8 mouse cellular contexts compared by ENCODE assay signal in the genomic region with DNA sequence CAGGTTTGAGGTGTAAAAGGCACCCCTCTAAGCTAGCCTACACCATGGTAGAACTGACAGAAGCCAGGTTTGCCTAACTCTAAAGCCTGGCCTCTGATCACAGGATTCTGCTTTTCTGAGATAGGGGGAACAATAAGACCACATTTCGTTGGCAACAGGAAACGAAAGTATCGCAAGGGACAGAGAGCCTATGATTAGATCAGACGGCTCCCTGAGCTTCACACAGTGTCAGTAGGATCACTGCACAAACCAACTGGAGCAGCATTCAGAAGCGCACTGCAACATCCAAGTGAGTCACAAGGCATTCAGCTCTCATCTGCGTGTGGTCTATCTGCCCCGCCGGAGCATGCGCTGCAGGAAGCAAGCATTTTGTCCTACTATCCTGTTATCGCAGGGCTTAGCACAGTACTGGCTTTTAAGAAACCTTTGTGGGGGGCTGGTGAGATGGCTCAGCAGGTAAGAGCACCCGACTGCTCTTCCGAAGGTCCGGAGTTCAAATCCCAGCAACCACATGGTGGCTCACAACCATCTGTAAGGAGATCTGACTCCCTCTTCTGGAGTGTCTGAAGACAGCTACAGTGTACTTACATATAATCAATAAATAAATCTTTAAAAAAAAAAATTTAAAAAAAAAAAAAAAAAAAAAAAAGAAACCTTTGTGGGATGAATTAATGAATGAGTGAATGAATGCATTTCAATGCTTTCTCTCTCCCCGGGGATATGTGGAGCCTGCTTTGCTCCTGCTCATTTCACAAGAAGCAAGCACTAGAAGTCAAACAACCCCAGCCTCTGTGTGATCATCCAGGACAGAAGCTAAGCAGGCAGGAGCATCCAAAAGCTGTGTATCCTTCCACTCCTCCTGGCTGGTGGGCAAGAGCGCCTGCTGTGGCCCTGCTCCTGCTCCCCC. TPM values are rescaled to one million over a fixed set of nuclear protein-coding genes. Genes with fewer than 3 reads are reported as not detected.
DNase-seq lines count a peak whose midpoint lies in the region; ATAC-seq and TF ChIP-seq lines count a peak whose summit lies in the region.

No protein-coding gene starts in this region.

- WGBS in lung, embryonic 14.5 days = 73% methylated on average over 15 of the region's 15 CpGs
- WGBS in embryonic facial prominence, embryonic 10.5 days = 77% methylated on average over 15 of the region's 15 CpGs

- no peak overlapping the region for H3K4me2 ChIP-seq in lung, embryonic 14.5 days
- peak overlapping the region; percentile 64 for H3K4me2 ChIP-seq in myocyte (ENCODE audit: low read depth)

- no peaks in the 10 kb centered on the region for H3K36me3 ChIP-seq in lung, embryonic 14.5 days (ENCODE audit: insufficient read depth)
- no peaks in the 10 kb centered on the region for H3K36me3 ChIP-seq in embryonic facial prominence, embryonic 10.5 days (replicated peaks)
- H3K36me3 ChIP-seq in myocyte (ENCODE audit: control insufficient read depth, insufficient read depth) = no peaks in the 10 kb centered on the region

- H3ac ChIP-seq in myocyte (ENCODE audit: control insufficient read depth, insufficient read length) = no peak overlapping the region

- no peak overlapping the region for H3K9ac ChIP-seq in lung, embryonic 14.5 days

- ATAC-seq in lung, embryonic 14.5 days (ENCODE audit: insufficient read depth) = no peak

- peak; percentile 11 for DNase-seq in cerebellum, adult 9-10 months
- no peak for DNase-seq in cerebellum, adult 11-12 months
- DNase-seq in lung, embryonic 14.5 days = peak; percentile 17
- no peak for DNase-seq in lung, postnatal 14 days
- DNase-seq in embryonic facial prominence, embryonic 10.5 days (ENCODE audit: low spot score) = no peak
- DNase-seq in adrenal gland, adult 8-10 months = no peak
- no peak for DNase-seq in adrenal gland, postnatal 10 days

- no peak for TF ChIP-seq POLR2A in myocyte (IDR thresholded peaks at IDR 0.05; ENCODE audit: insufficient read length, low read depth)

- no peak overlapping the region for H3K4me3 ChIP-seq in lung, embryonic 14.5 days (ENCODE audit: low read depth, low read length)
- H3K4me3 ChIP-seq in embryonic facial prominence, embryonic 10.5 days = no peak overlapping the region
- H3K4me3 ChIP-seq in myocyte = no peak overlapping the region

- no peaks in the 10 kb centered on the region for H3K27me3 ChIP-seq in lung, embryonic 14.5 days (ENCODE audit: insufficient read depth, low read length)
- H3K27me3 ChIP-seq in embryonic facial prominence, embryonic 10.5 days (replicated peaks; ENCODE audit: low read depth, poor library complexity, severe bottlenecking) = no peaks in the 10 kb centered on the region
- H3K27me3 ChIP-seq in myocyte (ENCODE audit: control insufficient read depth, insufficient read depth, insufficient read length) = no peaks in the 10 kb centered on the region

- H3K79me2 ChIP-seq in myocyte (ENCODE audit: control insufficient read depth, insufficient read depth) = no peaks in the 10 kb centered on the region

- no peak overlapping the region for H3K27ac ChIP-seq in lung, embryonic 14.5 days (ENCODE audit: low read depth)
- H3K27ac ChIP-seq in embryonic facial prominence, embryonic 10.5 days (replicated peaks) = peak overlapping the region; percentile 40

- H3K4me1 ChIP-seq in lung, embryonic 14.5 days (ENCODE audit: insufficient read depth) = no peaks in the 10 kb centered on the region
- H3K4me1 ChIP-seq in embryonic facial prominence, embryonic 10.5 days = peaks cover 17% of the 10 kb centered on the region

- TF ChIP-seq CTCF in lung, embryonic 14.5 days (IDR thresholded peaks at IDR 0.05; ENCODE audit: low read depth) = no peak

- no peaks in the 10 kb centered on the region for H3K9me3 ChIP-seq in lung, embryonic 14.5 days (ENCODE audit: low read depth, low read length)
- no peaks in the 10 kb centered on the region for H3K9me3 ChIP-seq in embryonic facial prominence, embryonic 10.5 days

TF ChIP-seq in myocyte, 11 proteins besides CTCF, POLR2A, EP300 and RAD21:
- TF ChIP-seq SRF (IDR thresholded peaks at IDR 0.05; ENCODE audit: control insufficient read depth, insufficient read length, low read depth) (no peak), TCF3 (IDR thresholded peaks at IDR 0.05; ENCODE audit: insufficient read length, low read depth) (no peak), REST (IDR thresholded peaks at IDR 0.05; ENCODE audit: insufficient read depth, insufficient read length) (no peak), CEBPB (IDR thresholded peaks at IDR 0.05; ENCODE audit: insufficient read depth, poor library complexity, severe bottlenecking) (no peak), POLR2AphosphoS2 (IDR thresholded peaks at IDR 0.05; ENCODE audit: insufficient read length, low read depth) (no peak), E2F4 (IDR thresholded peaks at IDR 0.05; ENCODE audit: insufficient read depth) (no peak), MYOD1 (IDR thresholded peaks at IDR 0.05; ENCODE audit: control insufficient read depth in 1 of 3, insufficient read length in 2 of 3, low read depth in 2 of 3) (no peak), MYOG (IDR thresholded peaks at IDR 0.05; ENCODE audit: control insufficient read depth in 1 of 3, insufficient read depth in 1 of 3, insufficient read length in 2 of 3, low read depth in 2 of 3) (no peak), TCF12 (IDR thresholded peaks at IDR 0.05; ENCODE audit: insufficient read depth, poor library complexity, severe bottlenecking) (no peak), USF1 (IDR thresholded peaks at IDR 0.05; ENCODE audit: low read depth) (no peak), MAX (IDR thresholded peaks at IDR 0.05; ENCODE audit: low read depth) (no peak)
TF ChIP-seq in myocyte: peak in this region for 0.

RNA-seq across cellular contexts. Expression of a gene that starts 37.6 kb away (rescaled TPM):
- polyA plus RNA-seq in lung, embryonic 14.5 days (2014; fragmentation: Nextera tagmentation; extraction: Ambion mirVana) = 3.1 and 4.7 TPM in 2 replicates
- 8.6 and 9.1 TPM in 2 replicates for polyA plus RNA-seq in embryonic facial prominence, embryonic 10.5 days (2016; fragmentation: Nextera tagmentation; extraction: Ambion mirVana)
- 1.4 TPM for polyA plus RNA-seq in myocyte (2012; fragmentation: generic; extraction: Trizol)
- total RNA-seq in adrenal gland, adult 8-10 months (2022) = 10 to 100 TPM; 15.6 to 30.6 (median 20.3) TPM
- 10 to 100 TPM; 11.4 to 14.4 TPM for total RNA-seq in adrenal gland, postnatal 10 days (2021)

Comparison
In these comparisons a context has a peak if more than half of its experiments do, and no peak if none do; other contexts are left out.
1. DNase-seq: peak in cerebellum, adult 9-10 months (single experiment) and lung, embryonic 14.5 days (single experiment); none in cerebellum, adult 11-12 months (single experiment), lung, postnatal 14 days (single experiment), embryonic facial prominence, embryonic 10.5 days (single experiment), adrenal gland, adult 8-10 months (single experiment) and adrenal gland, postnatal 10 days (single experiment).